Mouse (Mus musculus) stomach, embryonic 15.5 days (tissue): ENCODE measurements at regions not wholly inside any gene's neighbourhood (a gene's known extent, or its start where the extent isn't known, plus 50 kb on each side); places are given as distances from the start of the nearest gene placed in this dataset.
"Not testable (repeated sequence)": the region's sequence is repeated elsewhere in the genome, so short reads cannot be mapped to it uniquely, and the experiment has no call there.

Experiments used
- ATAC-seq: fragments of 200-750 bp; cut with Nextera tagmentation; 2 replicates; pipeline ENCODE4 v1.8.0; 2017; ENCODE audit warnings: low read depth, moderate number of reproducible peaks, moderate TSS enrichment; ENCODE audit not compliant: insufficient read depth, low FRiP score
- H3K27ac ChIP-seq: fragments of 300-500 bp; sonication (generic); 2 replicates; pipeline ENCODE4 v1.5.1; 2015; ENCODE audit warnings: mild to moderate bottlenecking, inconsistent platforms
- H3K27me3 ChIP-seq: fragments of 300-500 bp; sonication (generic); replicated peaks from 2 replicates; pipeline ENCODE4 v1.6.1; 2015; ENCODE audit warnings: inconsistent platforms
- H3K36me3 ChIP-seq: fragments of 300-500 bp; sonication (generic); 2 replicates; pipeline ENCODE4 v1.6.1; 2015; ENCODE audit warnings: inconsistent platforms
- H3K4me1 ChIP-seq: fragments of 300-500 bp; sonication (generic); 2 replicates; pipeline ENCODE4 v1.6.1; 2015; ENCODE audit warnings: inconsistent platforms
- H3K4me2 ChIP-seq: fragments of 300-500 bp; sonication (generic); 2 replicates; pipeline ENCODE4 v1.6.1; 2015; ENCODE audit warnings: mild to moderate bottlenecking, inconsistent platforms
- H3K4me3 ChIP-seq: fragments of 300-500 bp; sonication (generic); replicated peaks from 2 replicates; pipeline ENCODE4 v1.5.1; 2015; ENCODE audit warnings: inconsistent platforms
- H3K9ac ChIP-seq: fragments of 300-500 bp; sonication (generic); 2 replicates; pipeline ENCODE4 v1.6.1; 2015; ENCODE audit warnings: inconsistent platforms
- H3K9me3 ChIP-seq: fragments of 300-500 bp; sonication (generic); 2 replicates; pipeline ENCODE4 v1.6.1; 2016; ENCODE audit warnings: inconsistent platforms
- WGBS: fragments of 180-500 bp; shearing (Covaris S2); methylation state at CpG from one replicate; pipeline ENCODE4 v1.1.7; 2015; 5-methylcytosine and 5-hydroxymethylcytosine counted together

DNA sequence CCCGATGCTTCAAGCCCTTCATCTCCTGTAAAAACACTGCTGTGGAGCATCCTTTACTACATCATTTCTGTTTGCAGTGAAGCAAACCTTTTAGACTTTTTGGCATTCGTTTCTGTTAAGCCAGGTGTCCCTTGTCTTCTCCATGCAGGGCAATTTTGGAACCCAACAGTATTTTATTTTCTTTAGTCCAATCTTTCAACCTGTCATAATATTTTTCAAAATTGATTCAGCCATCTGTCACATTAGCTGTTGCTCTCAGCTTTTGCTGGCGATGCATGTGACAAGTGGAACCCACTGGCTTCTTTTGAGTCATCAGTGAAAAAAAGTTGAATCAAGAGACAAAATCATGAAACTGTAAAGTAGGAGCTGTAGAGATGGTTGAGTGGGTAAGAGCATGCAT lies 317.9 kb upstream of the Col8a1 start:
- Histone ChIP-seq H3K27ac (no peak overlapping the region), H3K36me3 (no peaks in the 10 kb centered on the region)
- ATAC-seq: no peak

DNA sequence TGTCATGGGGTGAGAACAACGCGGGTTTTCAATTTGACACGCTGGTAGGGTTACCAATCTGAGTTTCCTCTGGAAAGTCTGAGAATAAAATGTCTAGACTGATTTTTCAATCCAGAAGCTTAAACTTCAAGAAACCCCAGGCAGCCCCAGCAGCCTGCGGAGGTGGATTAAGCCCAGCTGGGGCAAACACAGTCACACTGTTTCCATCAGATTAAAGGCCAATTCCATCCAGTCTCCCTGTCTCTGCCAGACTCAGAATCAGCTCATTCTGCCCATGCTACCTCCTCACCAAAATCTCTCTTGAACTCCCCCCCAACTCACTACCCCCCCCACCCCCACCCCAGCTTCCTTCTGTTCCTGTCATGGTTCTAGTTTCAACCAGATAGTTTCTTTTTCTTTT lies 307.9 kb upstream of the Dcbld2 start:
- 74% methylated on average over 4 of the region's 4 CpGs for WGBS
- no peak overlapping the region for H3K4me2 ChIP-seq
- no peak overlapping the region for H3K4me3 ChIP-seq
- no peak overlapping the region for H3K27ac ChIP-seq
- no peak for ATAC-seq
- no peak overlapping the region for H3K9ac ChIP-seq
- H3K36me3 ChIP-seq: no peaks in the 10 kb centered on the region
- H3K9me3 ChIP-seq: no peaks in the 10 kb centered on the region
- H3K4me1 ChIP-seq: no peaks in the 10 kb centered on the region
- no peaks in the 10 kb centered on the region for H3K27me3 ChIP-seq

More for the DNA sequence above, 317.9 kb upstream of the Col8a1 start:
- no peaks in the 10 kb centered on the region for H3K9me3 ChIP-seq
- no peaks in the 10 kb centered on the region for H3K4me1 ChIP-seq
- H3K9ac ChIP-seq: no peak overlapping the region
- H3K4me3 ChIP-seq: no peak overlapping the region
- no peaks in the 10 kb centered on the region for H3K27me3 ChIP-seq
- no peak overlapping the region for H3K4me2 ChIP-seq
- 57% methylated on average over 3 of the region's 3 CpGs for WGBS

DNA sequence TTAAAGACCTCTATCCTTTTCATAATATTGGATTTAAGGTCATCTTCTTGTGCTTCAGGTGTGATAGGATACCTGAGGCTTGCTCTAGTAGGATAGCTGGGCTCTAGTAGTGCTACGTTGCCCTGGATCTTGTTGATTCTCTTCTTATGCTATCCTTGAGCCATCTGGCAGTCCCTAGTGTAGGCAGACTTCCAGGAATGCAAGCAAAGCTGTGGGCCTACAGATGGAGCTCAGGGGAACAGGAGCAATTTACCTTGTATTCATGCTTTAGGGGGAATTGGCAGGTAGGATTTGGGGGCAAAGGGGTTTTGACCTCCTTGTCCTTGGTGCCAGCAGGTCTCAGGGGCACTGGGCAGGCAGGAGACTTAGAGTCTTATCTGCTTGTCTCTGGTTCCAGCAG lies 297.8 kb upstream of the Dcbld2 start:
- WGBS: 77% methylated on average over 1 of the region's 1 CpGs
- no peak overlapping the region for H3K4me2 ChIP-seq
- H3K9ac ChIP-seq: no peak overlapping the region
- H3K4me3 ChIP-seq: no peak overlapping the region
- H3K27me3 ChIP-seq: no peaks in the 10 kb centered on the region
- no peak overlapping the region for H3K27ac ChIP-seq
- H3K36me3 ChIP-seq: no peaks in the 10 kb centered on the region
- no peak for ATAC-seq
- no peaks in the 10 kb centered on the region for H3K4me1 ChIP-seq
- no peaks in the 10 kb centered on the region for H3K9me3 ChIP-seq

DNA sequence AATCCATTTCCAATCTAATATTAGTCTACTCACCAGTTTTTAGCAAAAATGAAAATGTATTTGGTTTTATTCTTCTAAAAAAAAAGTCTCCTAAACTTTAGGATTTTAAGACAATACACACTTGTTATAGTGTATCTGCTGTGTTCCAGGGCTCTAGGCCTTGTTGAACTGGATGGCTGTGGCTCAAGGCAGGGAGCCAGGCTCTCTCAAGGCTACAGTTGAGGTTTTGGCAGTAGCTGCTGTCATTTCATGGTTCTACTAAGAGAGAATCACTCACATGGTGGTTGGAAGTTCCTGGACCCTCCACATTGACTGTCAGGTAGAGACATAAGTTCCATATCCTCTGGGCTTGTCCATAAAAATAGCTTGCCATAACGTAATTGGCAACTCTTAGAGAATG lies 282.2 kb upstream of the Dcbld2 start:
- 70% methylated on average over 1 of the region's 1 CpGs for WGBS
- H3K4me2 ChIP-seq: no peak overlapping the region
- H3K36me3 ChIP-seq: no peaks in the 10 kb centered on the region
- no peaks in the 10 kb centered on the region for H3K4me1 ChIP-seq
- no peak for ATAC-seq
- H3K27me3 ChIP-seq: no peaks in the 10 kb centered on the region
- H3K9ac ChIP-seq: no peak overlapping the region
- H3K4me3 ChIP-seq: no peak overlapping the region
- H3K9me3 ChIP-seq: no peaks in the 10 kb centered on the region
- no peak overlapping the region for H3K27ac ChIP-seq

DNA sequence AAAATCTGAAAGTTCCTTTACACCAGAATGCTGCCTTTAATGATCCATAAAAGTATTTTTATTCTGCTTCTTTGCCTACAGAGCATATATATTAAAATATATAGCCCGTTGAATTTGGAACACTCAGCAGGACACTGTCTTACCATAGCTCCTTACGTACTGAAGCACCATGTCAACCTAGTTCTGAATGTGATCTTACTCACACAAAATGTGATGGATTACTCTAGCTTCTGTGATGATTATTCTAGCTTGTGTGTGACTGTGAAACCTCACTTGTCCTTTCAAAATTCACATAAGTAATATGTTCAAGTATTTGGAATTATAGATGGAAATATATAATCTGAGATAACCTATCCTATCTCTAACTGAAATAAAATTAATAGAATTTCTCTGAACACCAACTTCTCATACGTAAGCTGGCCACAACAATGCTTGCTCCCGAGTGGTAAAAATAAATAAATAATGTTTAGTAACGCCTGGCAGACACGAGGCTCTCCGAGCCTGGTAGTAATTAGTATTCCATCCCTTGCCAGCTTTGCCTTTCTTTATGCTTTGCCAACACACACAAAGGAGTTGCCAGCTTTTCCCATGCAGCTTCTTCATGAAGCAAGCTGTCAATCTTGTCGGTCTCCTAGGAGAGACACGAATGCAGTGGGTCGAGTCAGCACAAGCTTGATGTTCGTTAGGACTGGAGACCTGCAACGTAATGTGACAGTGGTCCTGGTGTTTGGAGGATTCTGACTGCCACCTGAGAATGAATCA lies 271.9 kb upstream of the Dcbld2 start:
- no peak for ATAC-seq
- Histone ChIP-seq H3K4me1 (no peaks in the 10 kb centered on the region), H3K36me3 (no peaks in the 10 kb centered on the region), H3K27me3 (no peaks in the 10 kb centered on the region), H3K27ac (no peak overlapping the region), H3K4me2 (no peak overlapping the region), H3K9ac (no peak overlapping the region), H3K9me3 (no peaks in the 10 kb centered on the region), H3K4me3 (no peak overlapping the region)
- WGBS: 76% methylated on average over 12 of the region's 12 CpGs

DNA sequence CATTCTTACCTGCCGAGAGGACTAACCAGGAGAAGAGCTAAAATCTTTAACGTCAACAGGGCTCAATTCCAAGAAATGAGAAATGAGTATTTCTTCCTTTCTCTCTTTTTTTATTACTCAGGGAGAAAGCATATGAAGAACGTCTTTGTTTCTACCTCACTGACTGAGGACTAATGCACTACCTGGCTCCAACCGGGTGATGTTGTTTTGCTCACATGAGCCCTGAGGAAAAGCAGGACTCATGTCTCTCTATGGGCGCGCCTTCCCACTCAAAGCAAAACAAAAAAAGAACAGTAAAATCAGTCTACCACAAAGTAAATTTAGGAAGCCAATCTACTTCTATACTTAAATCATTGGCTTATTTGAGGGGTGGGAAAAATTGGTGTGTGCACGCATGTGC lies 271.3 kb upstream of the Dcbld2 start:
- no peaks in the 10 kb centered on the region for H3K9me3 ChIP-seq
- H3K4me1 ChIP-seq: no peaks in the 10 kb centered on the region
- no peak overlapping the region for H3K27ac ChIP-seq
- no peak for ATAC-seq
- H3K36me3 ChIP-seq: no peaks in the 10 kb centered on the region
- H3K9ac ChIP-seq: no peak overlapping the region
- H3K27me3 ChIP-seq: no peaks in the 10 kb centered on the region
- no peak overlapping the region for H3K4me2 ChIP-seq
- 73% methylated on average over 7 of the region's 7 CpGs for WGBS
- H3K4me3 ChIP-seq: no peak overlapping the region

DNA sequence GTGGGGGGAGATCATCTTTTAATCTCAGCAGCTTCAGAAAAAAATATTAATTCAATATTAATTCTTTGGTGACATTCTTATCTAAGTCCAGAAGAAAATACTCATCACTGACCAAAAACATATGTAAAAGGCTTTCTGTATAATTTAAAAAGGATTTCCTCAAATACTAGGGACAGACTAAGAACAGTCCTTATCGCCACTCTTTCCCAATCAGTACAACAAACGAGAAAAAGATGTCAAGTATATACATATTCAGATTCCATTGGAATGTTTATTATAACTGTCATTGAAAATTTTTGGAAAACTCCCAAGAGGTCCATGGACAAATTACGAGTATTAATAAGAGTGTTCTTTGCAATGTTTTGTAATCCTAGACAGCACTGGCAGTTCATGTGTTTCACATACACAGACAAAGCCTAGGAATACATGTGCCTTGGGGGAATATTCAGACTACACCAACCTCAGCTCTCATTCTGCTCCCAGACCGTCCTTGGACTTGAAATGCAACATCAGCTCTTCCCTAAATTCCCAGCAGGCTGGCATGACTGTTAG lies 270.4 kb upstream of the Dcbld2 start:
- Histone ChIP-seq H3K9ac (no peak overlapping the region), H3K27ac (no peak overlapping the region), H3K27me3 (no peaks in the 10 kb centered on the region), H3K4me3 (no peak overlapping the region), H3K36me3 (no peaks in the 10 kb centered on the region), H3K4me2 (no peak overlapping the region), H3K9me3 (no peaks in the 10 kb centered on the region), H3K4me1 (no peaks in the 10 kb centered on the region)
- no peak for ATAC-seq
- WGBS: 53% methylated on average over 4 of the region's 4 CpGs

DNA sequence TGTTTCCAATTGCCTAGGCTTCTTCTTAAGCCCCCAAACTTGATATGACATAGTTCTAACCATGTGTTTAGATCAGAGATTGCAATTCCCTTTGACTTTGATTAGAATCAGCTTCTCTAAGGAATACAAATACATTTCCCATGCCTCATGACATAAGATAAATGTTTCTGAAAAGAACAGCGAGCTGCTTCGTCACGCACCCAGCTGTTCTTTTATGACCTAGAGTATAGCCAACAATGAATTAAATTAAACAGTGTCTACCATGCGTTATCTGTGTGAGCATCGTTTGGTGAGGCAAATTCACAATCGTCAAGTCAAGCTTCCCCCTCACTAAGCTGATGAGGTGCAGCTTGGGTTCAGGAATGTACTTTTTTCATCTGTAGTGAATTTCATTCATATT lies 261.8 kb upstream of the Dcbld2 start:
- no peaks in the 10 kb centered on the region for H3K4me1 ChIP-seq
- WGBS: 38% methylated on average over 6 of the region's 6 CpGs
- H3K4me2 ChIP-seq: no peak overlapping the region
- no peak overlapping the region for H3K27ac ChIP-seq
- no peak for ATAC-seq
- H3K27me3 ChIP-seq: no peaks in the 10 kb centered on the region
- no peak overlapping the region for H3K4me3 ChIP-seq
- no peaks in the 10 kb centered on the region for H3K36me3 ChIP-seq
- no peaks in the 10 kb centered on the region for H3K9me3 ChIP-seq
- no peak overlapping the region for H3K9ac ChIP-seq

DNA sequence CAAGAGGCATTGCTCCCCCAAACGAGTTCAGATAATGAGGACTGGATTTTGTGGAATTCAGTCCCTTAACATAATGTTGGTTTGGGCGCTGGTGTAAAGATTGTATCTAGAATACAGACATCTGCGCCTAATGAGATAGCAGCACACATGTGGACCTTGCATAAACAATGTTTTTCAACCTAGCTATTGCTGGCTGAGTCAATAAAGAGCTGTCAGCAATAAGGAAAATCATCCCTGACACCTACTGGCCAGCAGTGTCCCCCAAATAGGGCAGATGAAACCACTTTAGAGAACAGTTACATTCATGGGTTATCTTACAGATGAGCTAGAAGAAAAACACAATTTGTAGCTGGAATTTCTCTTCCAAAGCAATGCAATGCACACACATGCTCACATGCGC lies 252.7 kb upstream of the Dcbld2 start:
- Histone ChIP-seq H3K27ac (no peak overlapping the region), H3K4me3 (no peak overlapping the region), H3K9me3 (no peaks in the 10 kb centered on the region), H3K27me3 (no peaks in the 10 kb centered on the region), H3K36me3 (no peaks in the 10 kb centered on the region), H3K4me1 (no peaks in the 10 kb centered on the region), H3K4me2 (no peak overlapping the region), H3K9ac (no peak overlapping the region)
- WGBS: 48% methylated on average over 4 of the region's 4 CpGs
- no peak for ATAC-seq

DNA sequence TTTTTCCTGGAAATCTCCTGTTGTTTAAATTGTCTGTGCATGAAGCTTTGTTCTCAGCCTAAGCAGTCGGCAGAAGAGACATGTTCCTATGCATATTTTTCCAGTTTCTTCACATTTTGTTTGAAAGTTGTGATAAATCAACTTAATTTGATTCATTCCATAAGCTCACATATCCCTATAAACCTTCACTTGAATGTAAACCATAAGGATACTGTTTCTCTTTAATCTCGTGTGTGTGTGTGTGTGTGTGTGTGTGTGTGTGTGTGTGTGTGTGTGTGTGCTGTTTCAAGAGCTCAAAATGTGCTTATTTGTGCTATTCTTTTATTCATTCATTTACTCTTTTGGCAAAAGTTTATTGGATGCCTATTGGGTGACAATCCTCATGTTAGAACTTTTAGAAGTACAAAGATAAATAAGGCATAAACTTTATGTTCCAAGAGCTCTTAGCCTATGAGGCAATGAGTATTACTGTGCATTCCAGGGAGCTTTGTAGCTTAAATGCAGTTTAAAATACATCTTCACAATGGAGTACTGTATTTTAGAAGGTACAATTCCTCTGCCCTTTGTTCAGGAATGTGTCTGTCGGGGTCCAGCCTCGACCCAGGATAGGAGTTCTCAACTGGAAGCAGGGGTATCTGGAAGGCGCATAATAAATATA lies 229.4 kb upstream of the Dcbld2 start:
- WGBS: 36% methylated on average over 5 of the region's 5 CpGs
- no peaks in the 10 kb centered on the region for H3K36me3 ChIP-seq
- H3K4me3 ChIP-seq: no peak overlapping the region
- H3K4me1 ChIP-seq: no peaks in the 10 kb centered on the region
- no peak overlapping the region for H3K9ac ChIP-seq
- H3K27me3 ChIP-seq: no peaks in the 10 kb centered on the region
- H3K27ac ChIP-seq: peak overlapping the region; percentile 65
- 0 out of 2 replicates have a peak, but pooled peaks have one; percentile 47 for ATAC-seq
- H3K4me2 ChIP-seq: no peak overlapping the region
- H3K9me3 ChIP-seq: no peaks in the 10 kb centered on the region

DNA sequence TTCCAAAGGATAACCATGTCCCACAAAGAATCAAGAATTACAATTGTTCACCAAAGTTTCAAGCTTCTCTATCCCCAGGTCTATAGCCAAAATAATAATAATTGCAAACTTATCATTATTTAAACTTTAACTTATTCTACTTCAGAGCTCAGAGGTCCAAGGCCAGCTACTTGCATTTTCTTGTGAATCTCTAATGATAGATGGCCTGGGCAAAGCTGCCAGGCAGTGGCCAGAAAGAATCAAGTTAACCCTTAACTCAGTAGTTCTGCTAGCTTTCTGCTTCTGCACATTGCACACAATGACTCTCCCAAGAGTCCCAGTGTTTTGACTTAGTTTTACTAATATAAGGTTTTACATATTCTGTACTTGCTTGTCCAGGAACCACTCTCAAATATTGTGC lies 228.3 kb upstream of the Dcbld2 start:
- not testable (repeated sequence) for ATAC-seq, H3K4me1 ChIP-seq, H3K27me3 ChIP-seq

DNA sequence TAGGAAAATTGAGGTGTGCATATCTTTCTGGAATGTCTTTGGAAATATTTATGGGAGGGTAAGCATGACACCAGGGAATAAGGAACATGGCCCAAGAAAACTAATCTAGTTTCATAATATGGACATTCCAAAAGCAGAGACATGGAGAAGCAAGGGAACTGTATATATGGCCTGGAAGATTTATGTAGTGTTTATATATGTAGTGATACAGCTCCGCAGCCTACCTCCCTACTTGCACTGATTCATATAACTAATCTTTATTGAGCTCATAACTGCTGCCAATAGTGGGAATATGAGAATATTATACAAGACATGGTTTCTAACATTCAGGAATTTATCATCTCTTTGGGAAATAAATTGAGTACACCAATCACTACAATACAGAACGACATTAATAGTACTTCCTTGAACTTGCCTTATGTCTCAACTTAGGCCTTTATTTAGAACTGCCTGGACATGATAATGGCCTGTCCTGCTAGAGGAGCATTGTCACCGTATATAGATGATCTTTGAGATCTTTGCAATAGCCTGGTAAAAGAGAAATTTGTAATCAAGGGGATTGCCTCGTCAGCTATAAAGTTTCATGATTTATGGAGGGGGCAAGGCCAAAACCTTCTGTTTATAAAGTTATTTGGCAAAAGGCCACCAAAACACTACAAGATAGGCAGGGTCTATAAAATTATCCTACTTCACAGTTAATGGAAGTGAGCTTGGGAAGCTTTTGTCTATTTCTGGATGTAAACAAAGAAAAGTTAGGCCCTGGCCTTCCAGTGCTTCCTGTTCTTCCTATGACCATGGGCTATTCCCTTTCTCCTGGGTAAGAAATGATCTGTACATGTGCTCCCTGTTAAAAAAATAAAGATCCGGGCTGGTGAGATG lies 213.4 kb upstream of the Dcbld2 start:
- H3K27ac ChIP-seq: no peak overlapping the region
- no peak overlapping the region for H3K4me2 ChIP-seq
- H3K4me1 ChIP-seq: no peaks in the 10 kb centered on the region; the same call in 1 of the 2 replicates
- H3K27me3 ChIP-seq: no peaks in the 10 kb centered on the region
- no peaks in the 10 kb centered on the region for H3K36me3 ChIP-seq
- H3K9ac ChIP-seq: no peak overlapping the region
- peak; percentile 50; the same call in 1 of the 2 replicates for ATAC-seq
- 43% methylated on average over 5 of the region's 5 CpGs for WGBS
- no peaks in the 10 kb centered on the region for H3K9me3 ChIP-seq
- H3K4me3 ChIP-seq: no peak overlapping the region

More for the DNA sequence above, 228.3 kb upstream of the Dcbld2 start:
- not testable (repeated sequence) for H3K9ac ChIP-seq, H3K9me3 ChIP-seq, H3K27ac ChIP-seq, H3K4me2 ChIP-seq, H3K4me3 ChIP-seq, H3K36me3 ChIP-seq
